Mouse (Mus musculus) hindbrain, postnatal 0 days (tissue): ENCODE measurements around the gene Nepn. TPM values are rescaled to one million over a fixed set of nuclear protein-coding genes. Genes with fewer than 3 reads are reported as not detected.
A peak's percentile ranks its signal among the peaks of the same experiment; 100 is the strongest.

ENCODE experiments used
- ATAC-seq: fragments of 200-750 bp; cut with Nextera tagmentation; 2 replicates; pipeline ENCODE4 v1.8.0; 2017; ENCODE audit warnings: mild to moderate bottlenecking, moderate TSS enrichment, moderate library complexity
- DNase-seq: peaks from one replicate; pipeline ENCODE4 v3.0.0-alpha.2; 2015; ENCODE audit warnings: low spot score
- H3K27ac ChIP-seq: fragments of 300-500 bp; sonication (generic); 2 replicates; pipeline ENCODE4 v1.5.1; 2014; ENCODE audit warnings: mild to moderate bottlenecking
- H3K27me3 ChIP-seq: fragments of 300-500 bp; sonication (generic); 2 replicates; pipeline ENCODE4 v1.6.1; 2014; ENCODE audit warnings: low read length, mixed read lengths; ENCODE audit not compliant: insufficient read depth
- H3K36me3 ChIP-seq: fragments of 300-500 bp; sonication (generic); 2 replicates; pipeline ENCODE4 v1.6.1; 2014; ENCODE audit warnings: low read length, mixed read lengths; ENCODE audit not compliant: insufficient read depth
- H3K4me1 ChIP-seq: fragments of 300-500 bp; sonication (generic); 2 replicates; pipeline ENCODE4 v1.6.1; 2014; ENCODE audit warnings: antibody characterized with exemption, low read length, mixed read lengths; ENCODE audit not compliant: insufficient read depth
- H3K4me2 ChIP-seq: fragments of 300-500 bp; sonication (generic); 2 replicates; pipeline ENCODE4 v1.6.1; 2014; ENCODE audit warnings: low read depth, mild to moderate bottlenecking, low read length, moderate library complexity, mixed read lengths
- H3K4me3 ChIP-seq: fragments of 300-500 bp; sonication (generic); 2 replicates; pipeline ENCODE4 v1.5.1; 2014; ENCODE audit warnings: low read length
- H3K9ac ChIP-seq: fragments of 300-500 bp; sonication (generic); replicated peaks from 2 replicates; pipeline ENCODE4 v1.6.1; 2014; ENCODE audit warnings: mild to moderate bottlenecking, low read length, moderate library complexity, mixed read lengths
- H3K9me3 ChIP-seq: fragments of 300-500 bp; sonication (generic); 2 replicates; pipeline ENCODE4 v1.6.1; 2016; ENCODE audit warnings: low read length, mixed read lengths
- CTCF ChIP-seq: IDR thresholded peaks from 2 replicates; pipeline ENCODE4 v1.5.1; 2016; ENCODE audit warnings: antibody characterized with exemption, control low read depth, low read depth
- WGBS: fragments of 180-500 bp; shearing (Covaris S2); extraction: QIAGEN DNeasy Blood & Tissue Kit; methylation state at CpG from one replicate; pipeline ENCODE4 v1.1.7; 2014; 5-methylcytosine and 5-hydroxymethylcytosine counted together
- polyA plus RNA-seq: library from polyadenylated mRNA; unstranded; fragments of >200 nt; fragmentation: Nextera tagmentation; extraction: Ambion mirVana; gene quantifications from 2 replicates; pipeline ENCODE4 v1.2.1, GENCODE M21; 2015
- total RNA-seq: library from RNA; depleted of rRNA; stranded (reverse); fragments of >200 nt; gene quantifications from 2 replicates; pipeline ENCODE4 v1.2.3, GENCODE M21; 2014

The Nepn gene
- total and polyA plus RNA-seq, 2 experiments from 2014 or later: not detected

- DNase-seq (no peak), ATAC-seq (no peak)
- Histone ChIP-seq H3K4me1 (peaks cover 7% of the 10 kb centered on the region), H3K27me3 (no peaks in the 10 kb centered on the region), H3K9ac (no peak overlapping the region), H3K36me3 (no peaks in the 10 kb centered on the region), H3K27ac (no peak overlapping the region), H3K4me2 (no peak overlapping the region), H3K4me3 (no peak overlapping the region), H3K9me3 (no peaks in the 10 kb centered on the region)
- whole genome bisulfite sequencing: 95% methylated on average over 1 of the region's 1 CpGs
- TF ChIP-seq CTCF: no peak
These were observed 5.2 kb upstream of the Nepn start for GRCm38 (mm10) chr10:52383522-52383921.

GRCm38 (mm10) chr10:52384823-52385610, 3.8 kb upstream of the Nepn start:
- Histone ChIP-seq H3K4me1 (no peaks in the 10 kb centered on the region), H3K27me3 (no peaks in the 10 kb centered on the region), H3K27ac (no peak overlapping the region), H3K9ac (no peak overlapping the region), H3K36me3 (no peaks in the 10 kb centered on the region), H3K9me3 (no peaks in the 10 kb centered on the region), H3K4me3 (no peak overlapping the region), H3K4me2 (no peak overlapping the region)
- TF ChIP-seq CTCF: peak; percentile 93
- DNase-seq (peak; percentile 82), ATAC-seq (no peak)
- WGBS: 38% methylated on average over 8 of the region's 8 CpGs

GRCm38 (mm10) chr10:52387192-52387591, 1.6 kb upstream of the Nepn start:
- no peak overlapping the region for H3K9ac ChIP-seq
- H3K4me2 ChIP-seq: no peak overlapping the region
- H3K36me3 ChIP-seq: no peaks in the 10 kb centered on the region
- TF ChIP-seq CTCF: no peak
- ATAC-seq: no peak
- H3K27me3 ChIP-seq: no peaks in the 10 kb centered on the region
- no peaks in the 10 kb centered on the region for H3K4me1 ChIP-seq
- WGBS: 72% methylated on average over 4 of the region's 4 CpGs
- no peak overlapping the region for H3K4me3 ChIP-seq
- H3K27ac ChIP-seq: no peak overlapping the region
- no peaks in the 10 kb centered on the region for H3K9me3 ChIP-seq
- no peak for DNase-seq

- no peak overlapping the region for H3K4me3 ChIP-seq
- H3K36me3 ChIP-seq: no peaks in the 10 kb centered on the region
- H3K9ac ChIP-seq: no peak overlapping the region
- TF ChIP-seq CTCF: no peak
- 76% methylated on average over 3 of the region's 3 CpGs for WGBS
- ATAC-seq (no peak), DNase-seq (no peak)
- no peaks in the 10 kb centered on the region for H3K27me3 ChIP-seq
- H3K9me3 ChIP-seq: no peaks in the 10 kb centered on the region
- no peaks in the 10 kb centered on the region for H3K4me1 ChIP-seq
- no peak overlapping the region for H3K4me2 ChIP-seq
- H3K27ac ChIP-seq: no peak overlapping the region
These were observed 666 bp downstream of the Nepn start for GRCm38 (mm10) chr10:52389438-52389837.

GRCm38 (mm10) chr10:52391208-52391607, 2.4 kb downstream of the Nepn start:
- no peak overlapping the region for H3K4me3 ChIP-seq
- no peaks in the 10 kb centered on the region for H3K27me3 ChIP-seq
- H3K27ac ChIP-seq: no peak overlapping the region
- H3K4me2 ChIP-seq: no peak overlapping the region
- no peak for ATAC-seq
- no peak overlapping the region for H3K9ac ChIP-seq
- no peaks in the 10 kb centered on the region for H3K36me3 ChIP-seq
- H3K4me1 ChIP-seq: no peaks in the 10 kb centered on the region
- no peaks in the 10 kb centered on the region for H3K9me3 ChIP-seq
- WGBS: 74% methylated on average over 2 of the region's 2 CpGs
- DNase-seq: no peak
- no peak for TF ChIP-seq CTCF

GRCm38 (mm10) chr10:52396647-52397046, 7.9 kb downstream of the Nepn start:
- no peak for ATAC-seq
- no peak overlapping the region for H3K4me3 ChIP-seq
- H3K36me3 ChIP-seq: no peaks in the 10 kb centered on the region
- no peaks in the 10 kb centered on the region for H3K9me3 ChIP-seq
- H3K27me3 ChIP-seq: no peaks in the 10 kb centered on the region
- no peak for TF ChIP-seq CTCF
- H3K9ac ChIP-seq: no peak overlapping the region
- WGBS: 91% methylated on average over 3 of the region's 3 CpGs
- H3K27ac ChIP-seq: no peak overlapping the region
- no peak overlapping the region for H3K4me2 ChIP-seq
- DNase-seq: no peak
- no peaks in the 10 kb centered on the region for H3K4me1 ChIP-seq

- DNase-seq: no peak
- H3K36me3 ChIP-seq: no peaks in the 10 kb centered on the region
- no peaks in the 10 kb centered on the region for H3K27me3 ChIP-seq
- no peaks in the 10 kb centered on the region for H3K9me3 ChIP-seq
- H3K4me2 ChIP-seq: no peak overlapping the region
- no peak overlapping the region for H3K4me3 ChIP-seq
- no peak for TF ChIP-seq CTCF
- 85% methylated on average over 2 of the region's 2 CpGs for WGBS
- H3K4me1 ChIP-seq: no peaks in the 10 kb centered on the region
- ATAC-seq: no peak
- no peak overlapping the region for H3K9ac ChIP-seq
- H3K27ac ChIP-seq: no peak overlapping the region
These were observed 9.9 kb downstream of the Nepn start for GRCm38 (mm10) chr10:52398715-52399114.
